Mouse (Mus musculus): ENCODE results near the gene Atp6ap2. TPM values are rescaled to one million over a fixed set of nuclear protein-coding genes. Genes with fewer than 3 reads are reported as not detected.

Atp6ap2 gene
- polyA plus RNA-seq, 1 experiment, result 24.2 TPM

GRCm38 (mm10) chrX:12578339-12578868 lies 9.2 kb upstream of the Atp6ap2 start:
- no peak overlapping the region for H3K4me3 ChIP-seq (ENCODE audit: insufficient read depth, poor library complexity, severe bottlenecking)
- H3ac ChIP-seq (ENCODE audit: control insufficient read depth, insufficient read length, low read depth), result no peak overlapping the region
- H3K27me3 ChIP-seq (ENCODE audit: control insufficient read depth, insufficient read depth, insufficient read length), result no peaks in the 10 kb centered on the region
- H3K79me3 ChIP-seq (ENCODE audit: low read depth), result no peaks in the 10 kb centered on the region
- no peaks in the 10 kb centered on the region for H3K79me2 ChIP-seq (ENCODE audit: control insufficient read depth, insufficient read depth)
- no peak for TF ChIP-seq CTCF (IDR thresholded peaks at IDR 0.05; ENCODE audit: control insufficient read depth, insufficient read depth, insufficient read length)
- no peak for TF ChIP-seq MYOG (IDR thresholded peaks at IDR 0.05; ENCODE audit: control insufficient read depth, extremely low read depth, insufficient read length)
- TF ChIP-seq MAX (IDR thresholded peaks at IDR 0.05), result no peak
- no peak for TF ChIP-seq CEBPB (IDR thresholded peaks at IDR 0.05; ENCODE audit: low read depth)
- no peak for TF ChIP-seq USF1 (IDR thresholded peaks at IDR 0.05; ENCODE audit: low read depth)
- TF ChIP-seq FOSL1 (IDR thresholded peaks at IDR 0.05; ENCODE audit: insufficient read depth, low read length, poor library complexity, severe bottlenecking), result no peak
- TF ChIP-seq MYOD1 (IDR thresholded peaks at IDR 0.05; ENCODE audit: control insufficient read depth, insufficient read length, low read depth), result no peak
- H3K36me3 ChIP-seq (ENCODE audit: control insufficient read depth, insufficient read depth), result no peaks in the 10 kb centered on the region

- TF ChIP-seq CEBPB (IDR thresholded peaks at IDR 0.05; ENCODE audit: low read depth) (no peak), USF1 (IDR thresholded peaks at IDR 0.05; ENCODE audit: low read depth) (no peak), MYOG (IDR thresholded peaks at IDR 0.05; ENCODE audit: control insufficient read depth, extremely low read depth, insufficient read length) (no peak), MAX (IDR thresholded peaks at IDR 0.05) (no peak), MYOD1 (IDR thresholded peaks at IDR 0.05; ENCODE audit: control insufficient read depth, insufficient read length, low read depth) (no peak), CTCF (IDR thresholded peaks at IDR 0.05; ENCODE audit: control insufficient read depth, insufficient read depth, insufficient read length) (no peak), FOSL1 (IDR thresholded peaks at IDR 0.05; ENCODE audit: insufficient read depth, low read length, poor library complexity, severe bottlenecking) (no peak)
- no peaks in the 10 kb centered on the region for H3K27me3 ChIP-seq (ENCODE audit: control insufficient read depth, insufficient read depth, insufficient read length)
- no peak overlapping the region for H3K4me3 ChIP-seq (ENCODE audit: insufficient read depth, poor library complexity, severe bottlenecking)
Observed at GRCm38 (mm10) chrX:12583261-12583660, 4.3 kb upstream of the Atp6ap2 start.

GRCm38 (mm10) chrX:12587958-12588355 lies 356 bp downstream of the Atp6ap2 start:
- Histone ChIP-seq H3K79me3 (ENCODE audit: low read depth) (peaks cover 15% of the 10 kb centered on the region), H3K79me2 (ENCODE audit: control insufficient read depth, insufficient read depth) (peaks cover 47% of the 10 kb centered on the region), H3K36me3 (ENCODE audit: control insufficient read depth, insufficient read depth) (no peaks in the 10 kb centered on the region), H3ac (ENCODE audit: control insufficient read depth, insufficient read length, low read depth) (peak overlapping the region; percentile 91), H3K4me3 (ENCODE audit: insufficient read depth, poor library complexity, severe bottlenecking) (peak overlapping the region; percentile 55), H3K27me3 (ENCODE audit: control insufficient read depth, insufficient read depth, insufficient read length) (no peaks in the 10 kb centered on the region)
- TF ChIP-seq USF1 (IDR thresholded peaks at IDR 0.05; ENCODE audit: low read depth) (no peak), MYOD1 (IDR thresholded peaks at IDR 0.05; ENCODE audit: control insufficient read depth, insufficient read length, low read depth) (no peak), MAX (IDR thresholded peaks at IDR 0.05) (no peak), CTCF (IDR thresholded peaks at IDR 0.05; ENCODE audit: control insufficient read depth, insufficient read depth, insufficient read length) (no peak), CEBPB (IDR thresholded peaks at IDR 0.05; ENCODE audit: low read depth) (no peak), FOSL1 (IDR thresholded peaks at IDR 0.05; ENCODE audit: insufficient read depth, low read length, poor library complexity, severe bottlenecking) (no peak), MYOG (IDR thresholded peaks at IDR 0.05; ENCODE audit: control insufficient read depth, extremely low read depth, insufficient read length) (no peak)

More at GRCm38 (mm10) chrX:12583261-12583660, 4.3 kb upstream of the Atp6ap2 start:
- peaks cover 3% of the 10 kb centered on the region for H3K79me2 ChIP-seq (ENCODE audit: control insufficient read depth, insufficient read depth)
- H3K79me3 ChIP-seq (ENCODE audit: low read depth), result peaks cover 2% of the 10 kb centered on the region
- no peaks in the 10 kb centered on the region for H3K36me3 ChIP-seq (ENCODE audit: control insufficient read depth, insufficient read depth)
- no peak overlapping the region for H3ac ChIP-seq (ENCODE audit: control insufficient read depth, insufficient read length, low read depth)

- TF ChIP-seq MYOG (IDR thresholded peaks at IDR 0.05; ENCODE audit: control insufficient read depth, extremely low read depth, insufficient read length), result no peak
- no peak for TF ChIP-seq MYOD1 (IDR thresholded peaks at IDR 0.05; ENCODE audit: control insufficient read depth, insufficient read length, low read depth)
- no peak for TF ChIP-seq USF1 (IDR thresholded peaks at IDR 0.05; ENCODE audit: low read depth)
- TF ChIP-seq MAX (IDR thresholded peaks at IDR 0.05), result no peak
- TF ChIP-seq CEBPB (IDR thresholded peaks at IDR 0.05; ENCODE audit: low read depth), result no peak
- no peak for TF ChIP-seq FOSL1 (IDR thresholded peaks at IDR 0.05; ENCODE audit: insufficient read depth, low read length, poor library complexity, severe bottlenecking)
- no peak for TF ChIP-seq CTCF (IDR thresholded peaks at IDR 0.05; ENCODE audit: control insufficient read depth, insufficient read depth, insufficient read length)
- Histone ChIP-seq H3K27me3 (ENCODE audit: control insufficient read depth, insufficient read depth, insufficient read length) (no peaks in the 10 kb centered on the region), H3K79me2 (ENCODE audit: control insufficient read depth, insufficient read depth) (peaks cover 49% of the 10 kb centered on the region), H3K36me3 (ENCODE audit: control insufficient read depth, insufficient read depth) (no peaks in the 10 kb centered on the region), H3ac (ENCODE audit: control insufficient read depth, insufficient read length, low read depth) (no peak overlapping the region), H3K79me3 (ENCODE audit: low read depth) (peaks cover 16% of the 10 kb centered on the region), H3K4me3 (ENCODE audit: insufficient read depth, poor library complexity, severe bottlenecking) (no peak overlapping the region)
Observed at GRCm38 (mm10) chrX:12591401-12591943, 3.9 kb downstream of the Atp6ap2 start.

- Histone ChIP-seq H3K36me3 (ENCODE audit: control insufficient read depth, insufficient read depth) (no peaks in the 10 kb centered on the region), H3K4me3 (ENCODE audit: insufficient read depth, poor library complexity, severe bottlenecking) (no peak overlapping the region), H3K27me3 (ENCODE audit: control insufficient read depth, insufficient read depth, insufficient read length) (no peaks in the 10 kb centered on the region), H3K79me2 (ENCODE audit: control insufficient read depth, insufficient read depth) (peaks cover 49% of the 10 kb centered on the region), H3ac (ENCODE audit: control insufficient read depth, insufficient read length, low read depth) (no peak overlapping the region), H3K79me3 (ENCODE audit: low read depth) (peaks cover 16% of the 10 kb centered on the region)
- TF ChIP-seq MAX (IDR thresholded peaks at IDR 0.05), result no peak
- no peak for TF ChIP-seq USF1 (IDR thresholded peaks at IDR 0.05; ENCODE audit: low read depth)
- TF ChIP-seq CEBPB (IDR thresholded peaks at IDR 0.05; ENCODE audit: low read depth), result no peak
- TF ChIP-seq MYOD1 (IDR thresholded peaks at IDR 0.05; ENCODE audit: control insufficient read depth, insufficient read length, low read depth), result no peak
- TF ChIP-seq CTCF (IDR thresholded peaks at IDR 0.05; ENCODE audit: control insufficient read depth, insufficient read depth, insufficient read length), result no peak
- no peak for TF ChIP-seq MYOG (IDR thresholded peaks at IDR 0.05; ENCODE audit: control insufficient read depth, extremely low read depth, insufficient read length)
- TF ChIP-seq FOSL1 (IDR thresholded peaks at IDR 0.05; ENCODE audit: insufficient read depth, low read length, poor library complexity, severe bottlenecking), result no peak
Observed at GRCm38 (mm10) chrX:12592011-12592410, 4.4 kb downstream of the Atp6ap2 start.
